Mouse (Mus musculus) E14TG2a.4 (cell line): ENCODE measurements around the gene Mcm5.

Source experiments
- CTCF ChIP-seq: conservative IDR thresholded peaks from 2 replicates; pipeline ENCODE4 v1.5.1; 2014; ENCODE audit warnings: low read length
- NANOG ChIP-seq: IDR thresholded peaks from 2 replicates; pipeline ENCODE4 v1.6.1; 2014; ENCODE audit warnings: borderline replicate concordance, low read length, mixed read lengths
- POU5F1 ChIP-seq: IDR thresholded peaks from 2 replicates; pipeline ENCODE4 v1.6.1; 2014; ENCODE audit warnings: low read length, borderline replicate concordance

DNA sequence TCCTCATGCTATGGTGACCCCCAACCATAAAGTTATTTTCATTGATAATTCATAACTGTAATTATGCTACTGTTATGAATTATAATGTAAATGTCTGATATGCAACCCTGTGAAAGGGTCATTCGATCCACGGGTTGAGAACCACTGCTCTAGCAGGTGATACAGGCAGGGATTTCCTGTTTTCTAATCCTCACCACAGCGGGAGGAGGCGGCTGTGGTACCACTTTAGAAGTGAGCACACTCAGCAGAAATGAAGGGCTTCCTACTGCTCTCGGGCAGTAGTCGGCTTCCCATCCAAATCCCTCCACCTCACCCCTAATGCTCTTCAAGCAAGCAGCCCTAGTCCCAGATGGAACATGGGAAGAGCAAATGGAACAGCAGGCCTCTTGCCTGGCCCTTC, 49.3 kb upstream of the Mcm5 start:
- TF ChIP-seq CTCF = no peak
- no peak for TF ChIP-seq POU5F1
- TF ChIP-seq NANOG = no peak
